Mouse (Mus musculus): Measurements from ENCODE around the gene Ces4a.
"Not testable (repeated sequence)": the region's sequence is repeated elsewhere in the genome, so short reads cannot be mapped to it uniquely, and the experiment has no call there.

Gene Ces4a

GRCm38 (mm10) chr8:105131509-105131908, at the start of gene Ces4a:
TSS of gene Ces4a (plus strand) at chr8:105131800.
- DNase-seq = no peak

- DNase-seq = no peak
These were observed 48.0 kb upstream of the Ces4a start, which contains the start of gene Ces3b for GRCm38 (mm10) chr8:105083449-105084050. TSS of gene Ces3b (plus strand) at chr8:105083753.

GRCm38 (mm10) chr8:105088166-105088565, 43.4 kb upstream of the Ces4a start:
- DNase-seq = not testable (repeated sequence)

- no peak for DNase-seq
These were observed 43.0 kb upstream of the Ces4a start for GRCm38 (mm10) chr8:105088581-105088980.

GRCm38 (mm10) chr8:105093992-105094391, 37.6 kb upstream of the Ces4a start:
- no peak for DNase-seq

- not testable (repeated sequence) for DNase-seq
These were observed 29.4 kb upstream of the Ces4a start for GRCm38 (mm10) chr8:105102101-105102785.

- DNase-seq = not testable (repeated sequence)
These were observed 27.9 kb upstream of the Ces4a start for GRCm38 (mm10) chr8:105103701-105104100.

GRCm38 (mm10) chr8:105104220-105104619, 27.4 kb upstream of the Ces4a start:
- DNase-seq = no peak

GRCm38 (mm10) chr8:105129864-105130263, 1.7 kb upstream of the Ces4a start:
- DNase-seq = no peak

GRCm38 (mm10) chr8:105138423-105138822, 6.8 kb downstream of the Ces4a start:
- peak in 1 of 2 experiments; percentile 24 for DNase-seq

- no peak for DNase-seq
These were observed 10.8 kb downstream of the Ces4a start for GRCm38 (mm10) chr8:105142395-105142794.

- no peak for DNase-seq
These were observed 20.1 kb downstream of the Ces4a start for GRCm38 (mm10) chr8:105151654-105152053.

- DNase-seq = no peak
These were observed 21.2 kb downstream of the Ces4a start for GRCm38 (mm10) chr8:105152623-105153398.

GRCm38 (mm10) chr8:105154316-105154715, 22.7 kb downstream of the Ces4a start:
- no peak for DNase-seq

GRCm38 (mm10) chr8:105155091-105155745, 23.6 kb downstream of the Ces4a start:
- no peak for DNase-seq

- peak; percentile 36 to 41 for DNase-seq
These were observed 26.0 kb downstream of the Ces4a start for GRCm38 (mm10) chr8:105157555-105157954.

- DNase-seq = no peak
These were observed 26.5 kb downstream of the Ces4a start for GRCm38 (mm10) chr8:105158084-105158483.

- no peak for DNase-seq
These were observed 29.6 kb downstream of the Ces4a start for GRCm38 (mm10) chr8:105161121-105161652.

- no peak for DNase-seq
These were observed 32.8 kb downstream of the Ces4a start for GRCm38 (mm10) chr8:105164272-105164902.

- DNase-seq = no peak
These were observed 33.6 kb downstream of the Ces4a start for GRCm38 (mm10) chr8:105165191-105165590.

- no peak for DNase-seq
These were observed 35.5 kb downstream of the Ces4a start for GRCm38 (mm10) chr8:105167116-105167515.

GRCm38 (mm10) chr8:105169582-105169981, 38.0 kb downstream of the Ces4a start:
- DNase-seq = no peak
